Mouse (Mus musculus) B cell, adult 62 days (primary cell): Measurements from ENCODE around the gene Zfp948. TPM values are rescaled to one million over a fixed set of nuclear protein-coding genes. Genes with fewer than 3 reads are reported as not detected.

Source experiments
- total RNA-seq: library from RNA; stranded (reverse); gene quantifications from 4 replicates; pipeline ENCODE4 v1.2.4, GENCODE M21; 2023

The Zfp948 gene
- total RNA-seq: 1.0 to 1.8 TPM (median 1.5 TPM) in 4 replicates

DNA sequence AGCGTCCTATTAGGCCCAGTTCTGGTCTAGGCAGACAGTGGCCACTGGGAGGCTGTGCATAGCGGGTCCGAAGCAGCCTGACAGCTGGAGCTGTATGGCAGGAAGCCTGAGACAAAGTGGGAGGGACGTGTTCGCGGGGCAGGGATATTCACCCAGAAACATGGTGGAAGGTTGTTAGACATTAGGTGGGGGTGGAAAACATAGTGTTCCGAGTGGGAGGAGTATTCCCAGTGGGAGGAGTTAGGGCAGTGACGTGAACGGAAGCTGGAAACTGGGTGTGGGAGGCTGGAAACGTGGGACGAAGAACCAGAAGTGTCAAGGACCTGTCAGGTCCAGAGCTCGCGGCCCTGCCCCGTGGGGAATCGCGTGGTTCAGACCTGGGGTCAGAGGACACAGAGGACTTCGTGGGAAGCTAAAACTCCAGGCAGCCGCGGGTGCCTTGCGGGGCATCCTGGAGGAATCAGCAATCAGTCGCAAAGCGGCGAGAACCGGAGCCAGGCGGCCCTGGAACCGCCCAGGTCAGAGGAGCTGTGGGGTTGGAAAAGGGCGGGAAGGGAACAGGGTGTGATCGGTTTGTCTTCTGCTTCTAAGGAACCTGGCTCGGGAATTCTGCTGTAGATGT, at the start of gene Zfp948:
TSS of gene Zfp948 (plus strand) at position 281 of the 622 bp plus-strand sequence.

DNA sequence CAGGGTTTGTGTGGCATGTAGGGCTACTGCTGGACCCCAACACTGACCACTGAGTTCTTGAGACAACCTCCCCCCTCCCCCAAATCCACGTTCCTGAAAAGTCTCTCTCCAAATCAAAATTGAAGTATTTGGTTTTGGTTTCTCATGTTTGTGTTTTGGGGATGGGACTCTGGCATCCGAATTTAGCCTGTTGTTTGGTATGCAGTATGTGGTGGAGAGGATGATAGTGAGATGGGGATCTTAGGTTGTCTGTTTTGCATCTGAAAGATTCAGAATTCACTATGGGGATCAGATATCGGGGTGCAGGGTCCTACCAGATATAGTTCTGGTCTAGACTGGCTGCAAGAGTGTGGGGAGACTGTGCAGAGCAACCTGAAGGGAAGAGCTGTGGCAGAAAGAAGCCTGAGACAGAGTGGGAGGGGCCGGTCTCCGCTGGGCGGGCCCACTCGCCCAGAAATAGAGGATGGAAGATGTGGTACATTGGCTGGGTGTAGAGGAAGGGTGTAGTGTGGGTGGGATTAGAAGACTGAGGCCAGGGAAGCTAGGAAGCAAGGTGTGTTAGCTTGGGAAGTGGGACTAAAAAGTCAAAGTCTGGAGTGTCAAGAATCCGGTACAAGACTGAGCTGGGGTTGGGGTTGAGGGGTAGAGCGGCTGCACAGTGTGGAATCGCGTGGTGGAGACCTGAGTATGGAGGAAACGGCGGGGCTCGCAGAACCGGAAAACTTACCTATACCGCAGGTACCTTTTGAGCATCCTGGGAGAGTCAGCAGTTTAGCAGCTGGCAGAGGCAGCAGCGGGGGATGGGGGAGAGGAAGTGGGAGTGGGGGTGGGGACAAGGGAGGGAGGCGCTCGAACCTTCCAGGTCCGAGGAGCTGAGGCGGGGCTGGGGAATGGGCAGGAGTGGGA, 31.5 kb upstream of the Zfp948 start, which contains the start of gene Zfp52:
TSS of gene Zfp52 (plus strand) at position 444 of the 906 bp plus-strand sequence.

Other genes with a start within 250 kb of the Zfp948 start
- 3.3 to 5.0 TPM (median 3.9 TPM) in 4 replicates for gene Zfp677, start 183.3 kb upstream of the Zfp948 start, total RNA-seq
- 1.1 to 2.0 TPM (median 1.4 TPM) in 4 replicates for gene Zfp54, start 143.8 kb upstream of the Zfp948 start, total RNA-seq
- gene Zfp51, start 116.6 kb upstream of the Zfp948 start, total RNA-seq: 11.0 to 14.5 TPM (median 13.0 TPM) in 4 replicates
- 6.3 to 8.8 TPM (median 7.2 TPM) in 4 replicates for gene Zfp53, start 78.0 kb upstream of the Zfp948 start, total RNA-seq
- 10.9 to 15.6 TPM (median 12.8 TPM) in 4 replicates for gene Zfp52, start 31.5 kb upstream of the Zfp948 start, total RNA-seq
- gene Zfp983, start 83.6 kb downstream of the Zfp948 start, total RNA-seq: 7.5 to 11.4 TPM (median 9.1 TPM) in 4 replicates
- gene Gm10226, start 124.9 kb downstream of the Zfp948 start, total RNA-seq: 4.7 to 14.1 TPM (median 9.4 TPM) in 4 replicates
- 1.8 to 2.4 TPM (median 2.1 TPM) in 4 replicates for gene Zfp760, start 140.7 kb downstream of the Zfp948 start, total RNA-seq
- gene Zfp229, start 163.8 kb downstream of the Zfp948 start, total RNA-seq: 2.4 to 3.2 TPM (median 2.9 TPM) in 4 replicates